Mouse (Mus musculus) megakaryocyte, adult 5-6 weeks (primary cell): ENCODE results near the gene Trim62. TPM values are rescaled to one million over a fixed set of nuclear protein-coding genes. Genes with fewer than 3 reads are reported as not detected.

ENCODE experiments used
- ATAC-seq: 2 replicates; pipeline ENCODE4 v1.8.0; 2016; ENCODE audit warnings: mild to moderate bottlenecking, inconsistent platforms; ENCODE audit not compliant: poor library complexity, severe bottlenecking
- total RNA-seq, 2 experiments: library from RNA; stranded (forward) in 1 of 2; stranded (reverse) in 1 of 2; fragments of 153-499, 151-499 nt in 1 of 2; fragments of 221-1000, 200-1000 nt in 1 of 2; gene quantifications; 2 replicates each; pipeline versions ENCODE4 v1.2.3 to v1.2.4; 2015 to 2017

Gene Trim62
- total RNA-seq (2015) (2.0 and 2.1 TPM in 2 replicates), total RNA-seq (2017) (0.81 and 0.84 TPM in 2 replicates)

GRCm38 (mm10) chr4:128883379-128883781, at the start of gene Trim62:
Gene Trim62, plus strand, starts transcription at chr4:128883580.
- peak; percentile 85 for ATAC-seq

- no peak for ATAC-seq
Observed at GRCm38 (mm10) chr4:128838202-128838601, 45.2 kb upstream of the Trim62 start.

GRCm38 (mm10) chr4:128839811-128840738, 43.3 kb upstream of the Trim62 start:
- ATAC-seq: peak; percentile 68

GRCm38 (mm10) chr4:128841259-128841658, 42.1 kb upstream of the Trim62 start:
- no peak for ATAC-seq

GRCm38 (mm10) chr4:128844566-128844965, 38.8 kb upstream of the Trim62 start:
- no peak for ATAC-seq

- no peak for ATAC-seq
Observed at GRCm38 (mm10) chr4:128845367-128845973, 37.9 kb upstream of the Trim62 start.

- peak; percentile 94 for ATAC-seq
Observed at GRCm38 (mm10) chr4:128848961-128849360, 34.4 kb upstream of the Trim62 start.

- ATAC-seq: no peak
Observed at GRCm38 (mm10) chr4:128849686-128850085, 33.7 kb upstream of the Trim62 start.

- no peak for ATAC-seq
Observed at GRCm38 (mm10) chr4:128852266-128852887, 31.0 kb upstream of the Trim62 start.

GRCm38 (mm10) chr4:128853117-128853516, 30.3 kb upstream of the Trim62 start:
- ATAC-seq: no peak

- ATAC-seq: no peak
Observed at GRCm38 (mm10) chr4:128855613-128856040, 27.8 kb upstream of the Trim62 start.

- no peak for ATAC-seq
Observed at GRCm38 (mm10) chr4:128857212-128857611, 26.2 kb upstream of the Trim62 start.

GRCm38 (mm10) chr4:128858226-128858625, 25.2 kb upstream of the Trim62 start:
- ATAC-seq: peak; percentile 60; the same call in 1 of the 2 replicates

- ATAC-seq: no peak
Observed at GRCm38 (mm10) chr4:128858878-128859277, 24.5 kb upstream of the Trim62 start.

- ATAC-seq: no peak
Observed at GRCm38 (mm10) chr4:128872992-128873391, 10.4 kb upstream of the Trim62 start.

GRCm38 (mm10) chr4:128874062-128874461, 9.3 kb upstream of the Trim62 start:
- no peak for ATAC-seq

GRCm38 (mm10) chr4:128875439-128875838, 7.9 kb upstream of the Trim62 start:
- ATAC-seq: no peak

- ATAC-seq: no peak
Observed at GRCm38 (mm10) chr4:128877520-128877919, 5.9 kb upstream of the Trim62 start.

- ATAC-seq: no peak
Observed at GRCm38 (mm10) chr4:128878901-128879491, 4.4 kb upstream of the Trim62 start.

GRCm38 (mm10) chr4:128883801-128884710, 676 bp downstream of the Trim62 start:
- ATAC-seq: peak; percentile 16
